Mouse (Mus musculus) heart, embryonic 16.5 days (tissue): Measurements from ENCODE around the gene Stkld1. TPM values are rescaled to one million over a fixed set of nuclear protein-coding genes. Genes with fewer than 3 reads are reported as not detected.

ENCODE experiments used
- ATAC-seq: fragments of 200-750 bp; cut with Nextera tagmentation; replicated peaks from 2 replicates; pipeline ENCODE4 v1.8.0; 2017; ENCODE audit warnings: moderate number of reproducible peaks; ENCODE audit not compliant: insufficient read depth, low FRiP score; ENCODE audit errors: extremely low read depth
- H3K27ac ChIP-seq: fragments of 300-500 bp; sonication (generic); 2 replicates; pipeline ENCODE4 v1.5.1; 2014; ENCODE audit warnings: mild to moderate bottlenecking, low read length, control low read depth, moderate library complexity
- H3K27me3 ChIP-seq: fragments of 300-500 bp; sonication (generic); 2 replicates; pipeline ENCODE4 v1.6.1; 2014; ENCODE audit warnings: low read length, mixed read lengths; ENCODE audit not compliant: control insufficient read depth, insufficient read depth
- H3K36me3 ChIP-seq: fragments of 300-500 bp; sonication (generic); 2 replicates; pipeline ENCODE4 v1.6.1; 2014; ENCODE audit not compliant: control insufficient read depth, insufficient read depth
- H3K4me1 ChIP-seq: fragments of 300-500 bp; sonication (generic); 2 replicates; pipeline ENCODE4 v1.6.1; 2014; ENCODE audit warnings: low read length, mixed read lengths; ENCODE audit not compliant: control insufficient read depth, insufficient read depth
- H3K4me2 ChIP-seq: fragments of 300-500 bp; sonication (generic); 2 replicates; pipeline ENCODE4 v1.6.1; 2014; ENCODE audit warnings: low read depth, mild to moderate bottlenecking, control low read depth, low read length
- H3K4me3 ChIP-seq: fragments of 300-500 bp; sonication (generic); 2 replicates; pipeline ENCODE4 v1.5.1; 2014; ENCODE audit warnings: mild to moderate bottlenecking, control low read depth, low read length
- H3K9ac ChIP-seq: fragments of 300-500 bp; sonication (generic); 2 replicates; pipeline ENCODE4 v1.6.1; 2014; ENCODE audit warnings: low read length, control low read depth
- H3K9me3 ChIP-seq: fragments of 300-500 bp; sonication (generic); replicated peaks from 2 replicates; pipeline ENCODE4 v1.6.1; 2016; ENCODE audit warnings: low read length; ENCODE audit not compliant: control insufficient read depth
- WGBS: fragments of 180-500 bp; shearing (Covaris S2); extraction: QIAGEN DNeasy Blood & Tissue Kit; methylation state at CpG from one replicate; pipeline ENCODE4 v1.1.7; 2014; 5-methylcytosine and 5-hydroxymethylcytosine counted together
- polyA plus RNA-seq: library from polyadenylated mRNA; unstranded; fragments of >200 nt; fragmentation: Nextera tagmentation; extraction: Ambion mirVana; gene quantifications from 2 replicates; pipeline ENCODE4 v1.2.1, GENCODE M21; 2015

Stkld1 gene
- polyA plus RNA-seq, 1 experiment from 2014 or later, result 0.38 TPM

- Histone ChIP-seq H3K4me1 (no peaks in the 10 kb centered on the region), H3K27me3 (no peaks in the 10 kb centered on the region), H3K9ac (no peak within 1 kb of the TSS), H3K4me2 (no peak within 1 kb of the TSS), H3K4me3 (no peak within 1 kb of the TSS), H3K36me3 (no peaks in the 10 kb centered on the region), H3K27ac (no peak within 1 kb of the TSS), H3K9me3 (no peaks in the 10 kb centered on the region)
- no peak for ATAC-seq
- 68% methylated on average over 3 of the region's 3 CpGs for WGBS
Measured at GRCm38 (mm10) chr2:26973116-26973515, 39.3 kb downstream of the Stkld1 start, which contains the start of gene Adamts13. Gene Adamts13, plus strand, starts transcription at chr2:26973416.

GRCm38 (mm10) chr2:26973960-26974359 lies 40.1 kb downstream of the Stkld1 start:
- Histone ChIP-seq H3K9ac (no peak overlapping the region), H3K36me3 (no peaks in the 10 kb centered on the region), H3K9me3 (no peaks in the 10 kb centered on the region), H3K4me1 (no peaks in the 10 kb centered on the region), H3K27me3 (no peaks in the 10 kb centered on the region), H3K4me3 (no peak overlapping the region), H3K4me2 (no peak overlapping the region), H3K27ac (no peak overlapping the region)
- ATAC-seq, result no peak; the same call in 1 of the 2 replicates
- WGBS, result 33% methylated on average over 4 of the region's 4 CpGs

- WGBS, result 59% methylated on average over 1 of the region's 1 CpGs
- Histone ChIP-seq H3K4me1 (no peaks in the 10 kb centered on the region), H3K9ac (no peak overlapping the region), H3K27ac (no peak overlapping the region), H3K36me3 (no peaks in the 10 kb centered on the region), H3K4me2 (no peak overlapping the region), H3K9me3 (no peaks in the 10 kb centered on the region), H3K4me3 (no peak overlapping the region), H3K27me3 (0 out of 2 replicates have a peak, but pooled peaks cover 2% of the 10 kb centered on the region)
- ATAC-seq, result no peak
Measured at GRCm38 (mm10) chr2:26980361-26980760, 46.5 kb downstream of the Stkld1 start.

GRCm38 (mm10) chr2:26984179-26984578 lies 50.3 kb downstream of the Stkld1 start:
- Histone ChIP-seq H3K4me2 (no peak overlapping the region), H3K9ac (no peak overlapping the region), H3K9me3 (no peaks in the 10 kb centered on the region), H3K36me3 (no peaks in the 10 kb centered on the region), H3K27ac (no peak overlapping the region), H3K27me3 (0 out of 2 replicates have a peak, but pooled peaks cover 2% of the 10 kb centered on the region), H3K4me1 (no peaks in the 10 kb centered on the region), H3K4me3 (no peak overlapping the region)
- ATAC-seq, result no peak
- WGBS, result 73% methylated on average over 2 of the region's 2 CpGs

DNA sequence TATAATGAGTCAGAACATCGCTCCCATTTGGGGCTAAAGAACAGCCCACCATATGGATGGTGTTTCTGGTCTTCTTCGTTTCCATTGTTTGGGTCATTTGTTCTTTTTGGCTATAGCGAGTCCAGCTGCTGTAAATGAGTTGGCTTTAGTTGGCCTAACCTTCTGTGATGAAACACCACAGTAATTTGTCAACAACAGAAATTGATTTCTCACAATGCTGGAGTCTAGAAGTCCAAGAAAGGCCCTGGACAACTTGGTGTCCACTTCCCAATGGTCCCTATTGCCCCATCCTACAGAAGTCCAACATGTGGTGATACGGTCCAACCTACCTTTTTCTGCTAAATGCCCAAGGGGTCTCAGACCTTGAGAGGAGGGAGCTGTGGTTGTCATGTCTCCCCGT lies 50.8 kb downstream of the Stkld1 start:
- H3K36me3 ChIP-seq, result no peaks in the 10 kb centered on the region
- H3K4me2 ChIP-seq, result no peak overlapping the region
- no peak overlapping the region for H3K27ac ChIP-seq
- H3K27me3 ChIP-seq, result 0 out of 2 replicates have a peak, but pooled peaks cover 2% of the 10 kb centered on the region
- no peaks in the 10 kb centered on the region for H3K4me1 ChIP-seq
- WGBS, result 79% methylated on average over 5 of the region's 5 CpGs
- H3K9me3 ChIP-seq, result no peaks in the 10 kb centered on the region
- no peak overlapping the region for H3K9ac ChIP-seq
- no peak overlapping the region for H3K4me3 ChIP-seq
- ATAC-seq, result no peak

GRCm38 (mm10) chr2:26993936-26994335 lies 60.1 kb downstream of the Stkld1 start:
- WGBS, result 66% methylated on average over 3 of the region's 3 CpGs
- H3K9me3 ChIP-seq, result no peaks in the 10 kb centered on the region
- H3K27me3 ChIP-seq, result no peaks in the 10 kb centered on the region
- ATAC-seq, result no peak
- no peak overlapping the region for H3K27ac ChIP-seq
- no peak overlapping the region for H3K4me3 ChIP-seq
- H3K4me1 ChIP-seq, result no peaks in the 10 kb centered on the region
- no peaks in the 10 kb centered on the region for H3K36me3 ChIP-seq
- no peak overlapping the region for H3K4me2 ChIP-seq
- no peak overlapping the region for H3K9ac ChIP-seq

- H3K4me2 ChIP-seq, result no peak overlapping the region
- no peaks in the 10 kb centered on the region for H3K27me3 ChIP-seq
- no peak overlapping the region for H3K4me3 ChIP-seq
- 86% methylated on average over 1 of the region's 1 CpGs for WGBS
- no peak overlapping the region for H3K27ac ChIP-seq
- H3K4me1 ChIP-seq, result no peaks in the 10 kb centered on the region
- no peak for ATAC-seq
- no peaks in the 10 kb centered on the region for H3K36me3 ChIP-seq
- no peak overlapping the region for H3K9ac ChIP-seq
- H3K9me3 ChIP-seq, result no peaks in the 10 kb centered on the region
Measured at GRCm38 (mm10) chr2:26997498-26997897, 63.7 kb downstream of the Stkld1 start.

DNA sequence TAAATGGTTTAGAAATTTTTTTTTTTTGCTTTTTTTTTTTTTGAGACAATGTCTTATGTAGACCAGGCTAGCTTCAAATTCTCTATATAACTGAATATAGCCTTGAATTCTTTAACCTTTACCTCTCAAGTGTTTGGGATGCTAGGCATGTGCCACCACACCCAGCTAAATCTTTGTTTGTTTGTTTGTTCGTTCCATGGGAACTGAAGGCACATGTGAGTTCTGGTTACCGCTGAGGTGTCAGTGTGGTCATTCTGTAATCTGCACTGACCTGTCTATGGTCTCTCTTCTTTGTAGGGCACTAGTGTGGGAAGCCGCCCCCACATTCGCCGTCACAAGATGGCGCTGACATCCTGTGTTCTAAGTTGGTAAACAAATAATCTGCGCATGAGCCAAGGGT lies 64.1 kb downstream of the Stkld1 start:
- Histone ChIP-seq H3K4me1 (no peaks in the 10 kb centered on the region), H3K4me3 (no peak overlapping the region), H3K36me3 (no peaks in the 10 kb centered on the region), H3K27me3 (no peaks in the 10 kb centered on the region), H3K27ac (no peak overlapping the region), H3K9ac (no peak overlapping the region), H3K4me2 (no peak overlapping the region), H3K9me3 (no peaks in the 10 kb centered on the region)
- no peak for ATAC-seq
- WGBS, result 85% methylated on average over 6 of the region's 7 CpGs
